Mouse (Mus musculus) ES-Bruce4 (cell line): ENCODE data around the gene Clcn1. TPM values are rescaled to one million over a fixed set of nuclear protein-coding genes. Genes with fewer than 3 reads are reported as not detected.

Source experiments
- H3K27ac ChIP-seq: 2 replicates; pipeline ENCODE4 v1.5.1; 2012; ENCODE audit warnings: low read length, inconsistent platforms; ENCODE audit not compliant: insufficient read depth
- H3K27me3 ChIP-seq: 2 replicates; pipeline ENCODE4 v1.6.1; 2012; ENCODE audit warnings: mild to moderate bottlenecking, low read length, inconsistent platforms; ENCODE audit not compliant: control insufficient read depth, poor library complexity, insufficient read depth, severe bottlenecking
- H3K36me3 ChIP-seq: 2 replicates; pipeline ENCODE4 v1.6.1; 2012; ENCODE audit warnings: inconsistent platforms, mild to moderate bottlenecking, low read length, moderate library complexity; ENCODE audit not compliant: control insufficient read depth, poor library complexity, insufficient read depth, severe bottlenecking
- H3K4me1 ChIP-seq: one replicate; pipeline ENCODE4 v1.8.1; 2011; ENCODE audit warnings: low read length; ENCODE audit not compliant: control insufficient read depth, insufficient read depth
- H3K4me3 ChIP-seq: 2 replicates; pipeline ENCODE4 v1.5.1; 2011; ENCODE audit warnings: low read depth, mild to moderate bottlenecking, low read length
- H3K9ac ChIP-seq: 2 replicates; pipeline ENCODE4 v1.6.1; 2012; ENCODE audit warnings: low read depth, mild to moderate bottlenecking, inconsistent platforms; ENCODE audit not compliant: poor library complexity, severe bottlenecking
- H3K9me3 ChIP-seq: replicated peaks from 2 replicates; pipeline ENCODE4 v1.6.1; 2012; ENCODE audit warnings: mild to moderate bottlenecking, low read length, inconsistent platforms; ENCODE audit not compliant: control insufficient read depth, poor library complexity, insufficient read depth, severe bottlenecking
- CTCF ChIP-seq: IDR thresholded peaks from one replicate; pipeline ENCODE4 v1.8.1; 2011; ENCODE audit warnings: low read depth, low read length
- EP300 ChIP-seq: IDR thresholded peaks from 2 replicates; pipeline ENCODE4 v1.6.1; 2011; ENCODE audit warnings: low read depth, low read length; ENCODE audit not compliant: insufficient read depth
- POLR2A ChIP-seq: IDR thresholded peaks from one replicate; pipeline ENCODE4 v1.8.1; 2011; ENCODE audit warnings: low read length; ENCODE audit not compliant: insufficient read depth
- polyA plus RNA-seq: library from polyadenylated mRNA; stranded (reverse); fragments of >200 nt; gene quantifications from 2 replicates; pipeline ENCODE4 v1.2.4, GENCODE M21; 2011; ENCODE audit warnings: low read depth; ENCODE audit not compliant: missing spikeins, insufficient read depth, insufficient read length

The Clcn1 gene
- polyA plus RNA-seq, 1 experiment: 7.0 TPM

DNA sequence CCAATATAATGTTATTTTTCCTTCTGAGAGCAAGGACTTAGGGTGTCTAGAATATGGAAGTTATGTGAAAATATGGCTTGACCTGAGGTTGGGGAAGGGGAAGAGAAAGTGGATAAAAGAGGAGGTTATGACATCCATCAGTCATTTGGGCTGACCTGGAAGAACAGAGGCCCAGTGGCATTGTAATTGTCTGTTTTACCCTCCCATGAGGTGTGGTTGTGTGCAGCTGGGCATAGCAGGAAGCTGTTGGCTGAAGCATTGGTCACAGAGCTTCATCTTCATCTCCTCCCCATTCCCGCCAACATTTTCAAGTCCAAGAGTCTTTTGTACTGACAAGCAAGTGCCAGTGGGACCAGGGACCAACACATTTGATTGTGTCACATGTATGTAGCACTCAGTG is 57.8 kb downstream of the Clcn1 start:
- no peaks in the 10 kb centered on the region for H3K27me3 ChIP-seq
- no peak overlapping the region for H3K9ac ChIP-seq
- TF ChIP-seq CTCF (no peak), EP300 (no peak), POLR2A (no peak)
- no peaks in the 10 kb centered on the region for H3K36me3 ChIP-seq
- H3K4me3 ChIP-seq: no peak overlapping the region
- no peaks in the 10 kb centered on the region for H3K9me3 ChIP-seq
- H3K4me1 ChIP-seq: no peaks in the 10 kb centered on the region
- no peak overlapping the region for H3K27ac ChIP-seq

GRCm38 (mm10) chr6:42348281-42349005 is 62.0 kb downstream of the Clcn1 start:
- TF ChIP-seq EP300 (no peak), CTCF (no peak), POLR2A (no peak)
- Histone ChIP-seq H3K27ac (no peak overlapping the region), H3K27me3 (no peaks in the 10 kb centered on the region), H3K4me3 (no peak overlapping the region), H3K9ac (no peak overlapping the region; the same call in 1 of the 2 replicates), H3K4me1 (peaks cover 8% of the 10 kb centered on the region), H3K9me3 (no peaks in the 10 kb centered on the region), H3K36me3 (no peaks in the 10 kb centered on the region)

DNA sequence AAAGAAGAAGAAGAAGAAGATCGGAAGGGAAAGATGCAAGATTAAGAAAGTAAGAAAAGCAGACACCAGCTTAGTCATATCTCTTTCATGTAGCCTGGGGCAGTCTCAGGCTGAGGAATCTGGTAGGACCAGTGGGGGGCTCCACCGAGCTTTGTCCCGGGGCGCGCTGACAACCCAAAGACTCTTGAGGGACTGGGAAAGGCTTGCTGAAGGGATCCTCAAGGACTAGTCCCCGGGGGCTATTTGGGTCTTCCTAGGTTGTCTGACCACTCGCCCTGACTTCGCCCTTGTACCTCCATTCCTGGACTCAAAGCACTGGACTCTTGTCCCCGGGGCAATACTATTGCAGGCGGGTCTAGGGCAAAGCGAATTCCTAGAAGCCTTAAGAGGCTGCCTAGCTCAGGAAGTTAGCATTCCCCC is 62.5 kb downstream of the Clcn1 start:
- no peaks in the 10 kb centered on the region for H3K9me3 ChIP-seq
- peak overlapping the region; percentile 66 for H3K4me3 ChIP-seq
- H3K4me1 ChIP-seq: peaks cover 8% of the 10 kb centered on the region
- H3K27me3 ChIP-seq: no peaks in the 10 kb centered on the region
- H3K36me3 ChIP-seq: no peaks in the 10 kb centered on the region
- H3K27ac ChIP-seq: 0 out of 2 replicates have a peak overlapping the region, but pooled peaks have one; percentile 2
- TF ChIP-seq CTCF (peak; percentile 42), POLR2A (no peak), EP300 (no peak)
- peak overlapping the region; percentile 83 for H3K9ac ChIP-seq

DNA sequence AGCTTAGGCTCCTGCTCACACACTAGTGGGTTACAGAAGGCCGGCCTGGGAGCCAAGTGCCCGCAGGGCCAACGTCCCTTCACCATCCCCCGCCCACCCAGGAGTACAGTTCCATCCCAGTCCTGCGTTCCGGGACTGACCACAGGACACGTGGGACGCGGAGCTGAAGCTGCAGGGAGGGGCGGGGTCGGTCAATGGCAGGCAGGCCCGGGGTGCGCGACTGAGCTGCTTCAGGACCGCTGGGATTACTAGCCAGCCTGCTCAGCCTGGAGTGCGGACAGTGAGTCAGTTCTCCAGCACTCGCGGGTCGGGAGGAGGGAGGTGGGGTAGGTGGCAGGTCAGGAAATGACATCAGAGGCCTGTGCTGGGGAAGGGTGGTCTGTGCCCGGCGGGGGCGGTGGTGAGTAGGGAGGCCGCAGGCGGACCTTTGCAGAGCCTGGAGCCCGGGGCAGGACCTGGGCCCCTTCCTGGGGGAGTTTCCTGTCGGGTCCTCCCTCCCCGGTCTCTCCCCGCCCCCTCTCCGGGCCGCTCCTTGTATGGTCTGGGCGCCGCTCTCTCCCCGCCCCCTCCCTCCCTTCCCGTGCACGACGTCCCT is 63.0 kb downstream of the Clcn1 start, which contains the start of gene Zyx:
Gene Zyx, plus strand, starts transcription at position 205 of the 595 bp plus-strand sequence.
- peak within 1 kb of the TSS; percentile 80 for H3K4me3 ChIP-seq
- no peaks in the 10 kb centered on the region for H3K27me3 ChIP-seq
- H3K9me3 ChIP-seq: no peaks in the 10 kb centered on the region
- H3K9ac ChIP-seq: peak within 1 kb of the TSS; percentile 83
- H3K27ac ChIP-seq: 0 out of 2 replicates have a peak within 1 kb of the TSS, but pooled peaks have one; percentile 2
- peaks cover 8% of the 10 kb centered on the region for H3K4me1 ChIP-seq
- TF ChIP-seq CTCF: no peak
- TF ChIP-seq POLR2A: no peak
- TF ChIP-seq EP300: no peak
- H3K36me3 ChIP-seq: no peaks in the 10 kb centered on the region

DNA sequence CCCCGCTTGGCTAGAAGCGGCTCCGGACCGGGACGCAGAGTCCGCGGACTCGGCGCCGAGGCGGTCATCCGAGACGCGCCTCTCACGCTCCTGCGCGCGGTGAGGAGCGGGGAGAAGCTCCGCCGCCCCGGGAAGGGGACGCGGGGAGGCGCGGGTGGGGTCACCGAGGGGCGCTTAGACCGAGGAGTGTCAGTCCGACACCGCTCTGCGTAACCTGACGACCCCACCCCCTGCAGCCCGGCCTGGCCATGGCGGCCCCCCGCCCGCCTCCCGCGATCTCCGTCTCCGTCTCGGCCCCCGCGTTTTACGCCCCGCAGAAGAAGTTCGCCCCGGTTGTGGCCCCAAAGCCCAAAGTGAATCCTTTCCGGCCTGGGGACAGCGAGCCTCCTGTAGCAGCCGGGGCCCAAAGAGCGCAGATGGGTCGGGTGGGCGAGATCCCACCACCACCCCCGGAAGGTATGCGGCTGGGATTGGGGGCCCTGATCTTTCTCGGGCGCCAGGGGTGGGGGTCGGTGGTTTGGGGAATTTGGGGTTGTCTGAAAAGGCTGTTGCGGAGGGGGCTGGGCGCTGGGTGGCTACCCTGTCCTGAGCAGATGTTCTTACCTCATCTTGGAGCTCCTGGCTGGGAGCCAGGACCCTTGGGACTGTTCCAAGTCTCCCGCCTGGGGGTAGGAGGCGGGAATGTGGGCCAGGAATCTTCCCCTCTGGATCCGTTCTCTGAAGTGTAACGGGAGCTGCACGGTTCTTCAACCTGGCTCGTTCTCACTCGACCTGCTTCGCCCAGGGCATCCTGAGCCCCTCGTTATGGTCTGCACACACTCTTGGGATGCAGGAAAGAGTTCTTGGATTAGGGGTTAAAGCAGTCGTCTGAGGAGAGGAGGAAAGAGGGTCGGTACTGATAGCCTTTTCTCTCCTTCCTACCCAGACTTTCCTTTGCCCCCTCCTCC is 63.8 kb downstream of the Clcn1 start:
- peak overlapping the region; percentile 80 for H3K4me3 ChIP-seq
- H3K9ac ChIP-seq: peak overlapping the region; percentile 83
- no peaks in the 10 kb centered on the region for H3K36me3 ChIP-seq
- no peaks in the 10 kb centered on the region for H3K9me3 ChIP-seq
- peaks cover 8% of the 10 kb centered on the region for H3K4me1 ChIP-seq
- no peak for TF ChIP-seq POLR2A
- no peak for TF ChIP-seq EP300
- no peak for TF ChIP-seq CTCF
- no peak overlapping the region for H3K27ac ChIP-seq
- no peaks in the 10 kb centered on the region for H3K27me3 ChIP-seq
